Mouse (Mus musculus) CH12.LX (cell line): ENCODE data around the gene B4galnt4.
A peak's percentile ranks its signal among the peaks of the same experiment; 100 is the strongest.

Experiments
- CHD2 ChIP-seq: IDR thresholded peaks from 2 replicates; pipeline ENCODE4 v1.6.1; 2011; ENCODE audit warnings: low read length, improper control_type of control experiment
- CTCF ChIP-seq, 2 experiments: IDR thresholded peaks in 1 of 2; conservative IDR thresholded peaks in 1 of 2; 2 replicates each; pipeline ENCODE4 v1.5.1; 2011 to 2012; ENCODE audit warnings: low read depth in 2 of 2, low read length in 2 of 2, improper control_type of control experiment in 1 of 2, inconsistent platforms in 1 of 2, mild to moderate bottlenecking in 1 of 2, moderate library complexity in 1 of 2
- EP300 ChIP-seq: IDR thresholded peaks from 2 replicates; pipeline ENCODE4 v1.6.1; 2011; ENCODE audit warnings: low read length, improper control_type of control experiment
- ETS1 ChIP-seq: conservative IDR thresholded peaks from 2 replicates; pipeline ENCODE4 v1.6.1; 2012; ENCODE audit warnings: low read depth, mild to moderate bottlenecking, inconsistent platforms, low read length, improper control_type of control experiment, moderate library complexity
- MAZ ChIP-seq: IDR thresholded peaks from 2 replicates; pipeline ENCODE4 v1.6.1; 2012; ENCODE audit warnings: low read depth, mild to moderate bottlenecking, inconsistent platforms, low read length, improper control_type of control experiment, moderate library complexity
- POLR2A ChIP-seq: IDR thresholded peaks from 2 replicates; pipeline ENCODE4 v1.6.1; 2011; ENCODE audit warnings: low read depth, mild to moderate bottlenecking, improper control_type of control experiment, low read length
- RCOR1 ChIP-seq: conservative IDR thresholded peaks from 2 replicates; pipeline ENCODE4 v1.6.1; 2012; ENCODE audit warnings: low read depth, mild to moderate bottlenecking, inconsistent platforms, low read length, improper control_type of control experiment
- SIN3A ChIP-seq: IDR thresholded peaks from 2 replicates; pipeline ENCODE4 v1.6.1; 2012; ENCODE audit warnings: low read length, improper control_type of control experiment, inconsistent platforms
- ZC3H11A ChIP-seq: IDR thresholded peaks from 2 replicates; pipeline ENCODE4 v1.6.1; 2012; ENCODE audit warnings: low read depth, mild to moderate bottlenecking, inconsistent platforms, low read length, improper control_type of control experiment
- ZKSCAN1 ChIP-seq: IDR thresholded peaks from 2 replicates; pipeline ENCODE4 v1.6.1; 2012; ENCODE audit warnings: low read depth, inconsistent platforms, low read length, improper control_type of control experiment, borderline replicate concordance

DNA sequence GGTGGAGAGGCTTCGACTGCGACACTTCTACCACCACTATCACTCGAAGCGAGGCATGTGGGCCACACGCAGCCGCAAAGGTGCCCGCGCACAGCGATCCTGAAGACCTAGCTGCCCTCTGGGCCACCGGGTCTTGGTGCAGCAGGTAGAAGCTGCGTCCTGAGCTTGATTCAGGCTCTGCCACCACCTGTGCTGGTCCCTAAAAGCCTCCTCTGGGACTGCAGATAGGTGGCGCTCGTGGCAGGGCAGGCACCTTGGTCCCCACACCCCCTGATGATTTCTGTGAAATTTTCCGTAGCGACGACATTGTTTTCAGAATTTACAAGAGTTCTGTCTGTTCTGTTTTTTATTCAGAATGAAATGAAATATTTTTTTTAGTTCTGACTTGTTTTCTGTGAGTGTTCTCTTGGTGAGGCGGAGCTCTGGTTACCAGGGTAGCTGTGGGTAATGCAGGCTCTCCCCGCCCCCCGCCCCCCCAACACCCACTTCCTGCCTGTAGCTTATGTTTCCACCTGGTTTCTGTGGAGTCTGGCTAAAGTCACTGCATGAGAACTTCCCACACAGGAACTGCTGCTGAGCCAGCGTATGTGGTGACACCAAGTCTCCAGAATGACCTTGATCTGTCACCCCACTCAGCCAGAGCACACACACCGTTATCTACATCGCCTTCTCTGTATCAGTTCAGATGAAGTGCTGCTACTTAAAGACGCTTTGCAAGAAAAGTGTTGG, 11.3 kb downstream of the B4galnt4 start:
- no peak for TF ChIP-seq POLR2A
- peak; percentile 57 to 73; a peak in 3 of 4 replicates for TF ChIP-seq CTCF (conservative IDR thresholded peaks at IDR 0.05 in 1 of 2, IDR thresholded peaks at IDR 0.05 in 1 of 2; ENCODE audit: low read depth in 2 of 2, low read length in 2 of 2)
- no peak for TF ChIP-seq CHD2
- TF ChIP-seq ZC3H11A: no peak
- no peak for TF ChIP-seq ZKSCAN1
- TF ChIP-seq RCOR1: no peak
- no peak for TF ChIP-seq MAZ
- no peak for TF ChIP-seq EP300
- TF ChIP-seq ETS1: peak; percentile 16; the same call in 1 of the 2 replicates
- TF ChIP-seq SIN3A: no peak
